Mouse (Mus musculus) macrophage (primary cell): ENCODE measurements around the gene Ccdc6. TPM values are rescaled to one million over a fixed set of nuclear protein-coding genes. Genes with fewer than 3 reads are reported as not detected.

Source experiments
- H3K27ac ChIP-seq: fragments of 350-480 bp; formaldehyde crosslinking; 2 replicates; pipeline ENCODE4 v1.9.0; 2021
- H3K36me3 ChIP-seq: fragments of 350-480 bp; formaldehyde crosslinking; 2 replicates; pipeline ENCODE4 v1.9.0; 2021; ENCODE audit errors: inconsistent target
- H3K4me3 ChIP-seq: fragments of 350-480 bp; formaldehyde crosslinking; 2 replicates; pipeline ENCODE4 v1.9.0; 2021; ENCODE audit errors: inconsistent target
- H3K79me2 ChIP-seq: fragments of 350-480 bp; formaldehyde crosslinking; 2 replicates; pipeline ENCODE4 v1.9.0; 2021; ENCODE audit errors: inconsistent target
- WGBS: methylation state at CpG from one replicate; pipeline ENCODE4 v1.1.7; 2026; ENCODE audit warnings: inconsistent platforms; ENCODE audit not compliant: missing documents; 5-methylcytosine and 5-hydroxymethylcytosine counted together
- polyA plus RNA-seq: library from polyadenylated mRNA; stranded (reverse); fragments of 250-400 nt; gene quantifications from 3 replicates; pipeline ENCODE4 v1.2.4, GENCODE M21; 2018; ENCODE audit warnings: inconsistent platforms

The Ccdc6 gene
- polyA plus RNA-seq, 1 experiment from 2014 or later = 18.7 TPM

- H3K4me3 ChIP-seq = no peak overlapping the region
- no peaks in the 10 kb centered on the region for H3K36me3 ChIP-seq
- no peak overlapping the region for H3K27ac ChIP-seq
- no peaks in the 10 kb centered on the region for H3K79me2 ChIP-seq
- WGBS = 58% methylated on average over 8 of the region's 8 CpGs
These were observed 16.0 kb upstream of the Ccdc6 start for GRCm38 (mm10) chr10:70080908-70081307.

GRCm38 (mm10) chr10:70081564-70082175 is 15.3 kb upstream of the Ccdc6 start:
- Histone ChIP-seq H3K79me2 (no peaks in the 10 kb centered on the region), H3K27ac (no peak overlapping the region), H3K4me3 (no peak overlapping the region), H3K36me3 (no peaks in the 10 kb centered on the region)
- WGBS = 77% methylated on average over 19 of the region's 19 CpGs

GRCm38 (mm10) chr10:70083241-70083640 is 13.7 kb upstream of the Ccdc6 start:
- Histone ChIP-seq H3K27ac (no peak overlapping the region), H3K79me2 (no peaks in the 10 kb centered on the region)
- WGBS = 91% methylated on average over 5 of the region's 5 CpGs

GRCm38 (mm10) chr10:70085256-70085961 is 11.5 kb upstream of the Ccdc6 start:
- Histone ChIP-seq H3K79me2 (no peaks in the 10 kb centered on the region), H3K36me3 (no peaks in the 10 kb centered on the region), H3K27ac (no peak overlapping the region), H3K4me3 (no peak overlapping the region)
- WGBS = 87% methylated on average over 12 of the region's 12 CpGs

More at GRCm38 (mm10) chr10:70083241-70083640, 13.7 kb upstream of the Ccdc6 start:
- Histone ChIP-seq H3K4me3 (no peak overlapping the region), H3K36me3 (no peaks in the 10 kb centered on the region)

- Histone ChIP-seq H3K27ac (no peak overlapping the region), H3K36me3 (no peaks in the 10 kb centered on the region), H3K79me2 (no peaks in the 10 kb centered on the region), H3K4me3 (no peak overlapping the region)
- 87% methylated on average over 5 of the region's 5 CpGs for WGBS
These were observed 8.1 kb upstream of the Ccdc6 start for GRCm38 (mm10) chr10:70088788-70089187.

- Histone ChIP-seq H3K79me2 (no peaks in the 10 kb centered on the region), H3K27ac (no peak overlapping the region), H3K4me3 (no peak overlapping the region), H3K36me3 (no peaks in the 10 kb centered on the region)
- 92% methylated on average over 4 of the region's 4 CpGs for WGBS
These were observed 5.0 kb upstream of the Ccdc6 start for GRCm38 (mm10) chr10:70091876-70092462.

GRCm38 (mm10) chr10:70093782-70094181 is 3.1 kb upstream of the Ccdc6 start:
- Histone ChIP-seq H3K79me2 (peaks cover 14% of the 10 kb centered on the region), H3K27ac (no peak overlapping the region), H3K36me3 (no peaks in the 10 kb centered on the region), H3K4me3 (no peak overlapping the region)
- 50% methylated on average over 1 of the region's 1 CpGs for WGBS

- H3K27ac ChIP-seq = peak overlapping the region; percentile 71
- WGBS = under 1% methylated on average over 14 of the region's 14 CpGs
These were observed 1.9 kb upstream of the Ccdc6 start for GRCm38 (mm10) chr10:70095031-70095470.

GRCm38 (mm10) chr10:70095506-70096270 is 1.2 kb upstream of the Ccdc6 start:
- Histone ChIP-seq H3K27ac (peak overlapping the region; percentile 71), H3K79me2 (peaks cover 33% of the 10 kb centered on the region), H3K4me3 (peak overlapping the region; percentile 63), H3K36me3 (no peaks in the 10 kb centered on the region)
- 11% methylated on average over 13 of the region's 13 CpGs for WGBS

More at GRCm38 (mm10) chr10:70095031-70095470, 1.9 kb upstream of the Ccdc6 start:
- H3K36me3 ChIP-seq = no peaks in the 10 kb centered on the region
- H3K79me2 ChIP-seq = peaks cover 26% of the 10 kb centered on the region
- peak overlapping the region; percentile 63 for H3K4me3 ChIP-seq

GRCm38 (mm10) chr10:70097291-70097901 is 475 bp downstream of the Ccdc6 start:
- peak overlapping the region; percentile 69 for H3K4me3 ChIP-seq
- under 1% methylated on average over 26 of the region's 58 CpGs for WGBS
- H3K79me2 ChIP-seq = peaks cover 50% of the 10 kb centered on the region
- H3K36me3 ChIP-seq = no peaks in the 10 kb centered on the region
- H3K27ac ChIP-seq = no peak overlapping the region

- H3K27ac ChIP-seq = no peak overlapping the region
- peaks cover 56% of the 10 kb centered on the region for H3K79me2 ChIP-seq
- H3K36me3 ChIP-seq = no peaks in the 10 kb centered on the region
- peak overlapping the region; percentile 69 for H3K4me3 ChIP-seq
- WGBS = 3% methylated on average over 28 of the region's 29 CpGs
These were observed 1.1 kb downstream of the Ccdc6 start for GRCm38 (mm10) chr10:70097911-70098569.

- H3K79me2 ChIP-seq = peaks cover 62% of the 10 kb centered on the region
- H3K36me3 ChIP-seq = no peaks in the 10 kb centered on the region
- H3K27ac ChIP-seq = no peak overlapping the region
- WGBS = 44% methylated on average over 6 of the region's 6 CpGs
- peak overlapping the region; percentile 69 for H3K4me3 ChIP-seq
These were observed 1.7 kb downstream of the Ccdc6 start for GRCm38 (mm10) chr10:70098626-70099025.

- Histone ChIP-seq H3K36me3 (no peaks in the 10 kb centered on the region), H3K79me2 (peaks cover 66% of the 10 kb centered on the region), H3K4me3 (no peak overlapping the region), H3K27ac (no peak overlapping the region)
- WGBS = 77% methylated on average over 8 of the region's 8 CpGs
These were observed 2.1 kb downstream of the Ccdc6 start for GRCm38 (mm10) chr10:70099052-70099451.

- Histone ChIP-seq H3K27ac (no peak overlapping the region), H3K79me2 (peaks cover 97% of the 10 kb centered on the region), H3K36me3 (no peaks in the 10 kb centered on the region), H3K4me3 (no peak overlapping the region)
- 97% methylated on average over 4 of the region's 4 CpGs for WGBS
These were observed 5.2 kb downstream of the Ccdc6 start for GRCm38 (mm10) chr10:70102086-70102485.
